Mouse (Mus musculus) heart, embryonic 15.5 days (tissue): ENCODE measurements around the gene Syne1. TPM values are rescaled to one million over a fixed set of nuclear protein-coding genes. Genes with fewer than 3 reads are reported as not detected.

Source experiments
- ATAC-seq: fragments of 200-750 bp; cut with Nextera tagmentation; replicated peaks from 2 replicates; pipeline ENCODE4 v1.8.0; 2017; ENCODE audit warnings: low read depth, moderate TSS enrichment; ENCODE audit not compliant: insufficient number of reproducible peaks, insufficient read depth, low FRiP score
- H3K27ac ChIP-seq: fragments of 300-500 bp; sonication (generic); 2 replicates; pipeline ENCODE4 v1.5.1; 2015; ENCODE audit warnings: mild to moderate bottlenecking, inconsistent platforms
- H3K27me3 ChIP-seq: fragments of 300-500 bp; sonication (generic); 2 replicates; pipeline ENCODE4 v1.6.1; 2015; ENCODE audit warnings: inconsistent platforms
- H3K36me3 ChIP-seq: fragments of 300-500 bp; sonication (generic); 2 replicates; pipeline ENCODE4 v1.6.1; 2015; ENCODE audit warnings: mild to moderate bottlenecking, inconsistent platforms
- H3K4me1 ChIP-seq: fragments of 300-500 bp; sonication (generic); replicated peaks from 2 replicates; pipeline ENCODE4 v1.6.1; 2015; ENCODE audit warnings: inconsistent platforms
- H3K4me2 ChIP-seq: fragments of 300-500 bp; sonication (generic); 2 replicates; pipeline ENCODE4 v1.6.1; 2015; ENCODE audit warnings: inconsistent platforms, mild to moderate bottlenecking, moderate library complexity
- H3K4me3 ChIP-seq: fragments of 300-500 bp; sonication (generic); 2 replicates; pipeline ENCODE4 v1.5.1; 2015; ENCODE audit warnings: mild to moderate bottlenecking, inconsistent platforms
- H3K9ac ChIP-seq: fragments of 300-500 bp; sonication (generic); 2 replicates; pipeline ENCODE4 v1.6.1; 2015; ENCODE audit warnings: mild to moderate bottlenecking, inconsistent platforms
- H3K9me3 ChIP-seq: fragments of 300-500 bp; sonication (generic); replicated peaks from 2 replicates; pipeline ENCODE4 v1.6.1; 2016; ENCODE audit warnings: inconsistent platforms
- WGBS: fragments of 180-500 bp; shearing (Covaris S2); methylation state at CpG from one replicate; pipeline ENCODE4 v1.1.7; 2015; ENCODE audit warnings: mixed read lengths; 5-methylcytosine and 5-hydroxymethylcytosine counted together
- polyA plus RNA-seq: library from polyadenylated mRNA; unstranded; fragments of >200 nt; fragmentation: Nextera tagmentation; extraction: Ambion mirVana; gene quantifications from 2 replicates; pipeline ENCODE4 v1.2.1, GENCODE M21; 2015

Syne1 gene
- polyA plus RNA-seq, 1 experiment from 2014 or later = 23.2 TPM

- H3K9me3 ChIP-seq = no peaks in the 10 kb centered on the region
- no peak overlapping the region for H3K9ac ChIP-seq
- H3K36me3 ChIP-seq = peaks cover 6% of the 10 kb centered on the region
- WGBS = 82% methylated on average over 5 of the region's 5 CpGs
- ATAC-seq = no peak
- no peak overlapping the region for H3K4me3 ChIP-seq
- no peak overlapping the region for H3K4me2 ChIP-seq
- H3K4me1 ChIP-seq = no peaks in the 10 kb centered on the region
- no peak overlapping the region for H3K27ac ChIP-seq
- no peaks in the 10 kb centered on the region for H3K27me3 ChIP-seq
These were observed 465.5 kb downstream of the Syne1 start for GRCm38 (mm10) chr10:5085792-5086191.

GRCm38 (mm10) chr10:5083716-5084115, 467.6 kb downstream of the Syne1 start:
- peaks cover 9% of the 10 kb centered on the region for H3K4me1 ChIP-seq
- 80% methylated on average over 6 of the region's 6 CpGs for WGBS

GRCm38 (mm10) chr10:5079945-5080468, 471.3 kb downstream of the Syne1 start:
- H3K27me3 ChIP-seq = no peaks in the 10 kb centered on the region
- H3K27ac ChIP-seq = 0 out of 2 replicates have a peak overlapping the region, but pooled peaks have one; percentile 32
- H3K4me1 ChIP-seq = peaks cover 9% of the 10 kb centered on the region
- H3K9me3 ChIP-seq = no peaks in the 10 kb centered on the region
- peak; percentile 60; the same call in 1 of the 2 replicates for ATAC-seq
- peaks cover 10% of the 10 kb centered on the region for H3K36me3 ChIP-seq
- H3K9ac ChIP-seq = no peak overlapping the region
- H3K4me3 ChIP-seq = no peak overlapping the region
- H3K4me2 ChIP-seq = peak overlapping the region; percentile 4; the same call in 1 of the 2 replicates
- 29% methylated on average over 9 of the region's 9 CpGs for WGBS

More at GRCm38 (mm10) chr10:5083716-5084115, 467.6 kb downstream of the Syne1 start:
- Histone ChIP-seq H3K36me3 (peaks cover 6% of the 10 kb centered on the region), H3K27ac (no peak overlapping the region), H3K4me2 (no peak overlapping the region), H3K9ac (no peak overlapping the region), H3K27me3 (no peaks in the 10 kb centered on the region), H3K9me3 (no peaks in the 10 kb centered on the region), H3K4me3 (no peak overlapping the region)
- no peak for ATAC-seq

DNA sequence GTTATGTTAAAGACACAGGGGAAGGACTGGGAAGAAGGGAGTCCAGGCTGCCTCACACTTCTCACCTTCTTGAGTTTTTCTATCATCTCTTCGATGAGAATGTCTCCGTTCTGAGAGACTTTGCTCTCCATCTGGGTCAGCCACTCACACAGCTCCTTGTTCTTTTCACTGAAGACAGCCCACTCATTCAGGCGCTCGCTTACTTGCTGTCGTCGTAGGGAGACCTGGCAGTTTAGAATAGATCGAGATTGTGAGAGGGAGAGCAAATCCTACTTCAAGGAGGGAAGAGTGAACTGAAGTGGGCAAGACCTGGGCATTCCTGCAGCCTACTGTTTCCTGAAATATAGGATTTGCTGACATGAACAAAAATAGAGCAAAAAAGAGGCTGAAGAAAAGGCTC, 475.6 kb downstream of the Syne1 start:
- Histone ChIP-seq H3K27me3 (no peaks in the 10 kb centered on the region), H3K4me3 (no peak overlapping the region), H3K27ac (no peak overlapping the region), H3K9ac (no peak overlapping the region), H3K4me1 (peaks cover 11% of the 10 kb centered on the region), H3K36me3 (peaks cover 18% of the 10 kb centered on the region), H3K9me3 (no peaks in the 10 kb centered on the region), H3K4me2 (no peak overlapping the region)
- no peak for ATAC-seq
- WGBS = 86% methylated on average over 7 of the region's 7 CpGs

DNA sequence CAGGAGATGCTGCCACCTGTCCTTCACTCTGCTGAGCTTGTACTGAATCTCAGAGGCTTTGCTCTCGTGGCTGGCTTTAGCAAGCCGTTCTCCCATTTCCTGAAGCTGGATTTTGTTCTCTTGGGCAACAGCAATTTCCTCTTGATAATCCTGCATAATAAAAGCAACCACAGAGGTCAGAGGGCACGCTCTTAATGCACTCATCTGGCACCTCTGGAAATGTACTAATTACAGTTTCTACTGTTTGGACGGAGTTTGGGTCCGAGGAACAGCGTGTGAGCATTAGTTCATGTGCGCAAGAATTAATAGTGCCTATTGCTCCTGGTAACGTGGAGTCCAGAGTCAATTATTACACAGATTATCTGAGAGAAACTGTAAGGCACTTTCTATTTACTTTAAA, 479.2 kb downstream of the Syne1 start:
- 0 out of 2 replicates have a peak, but pooled peaks cover 5% of the 10 kb centered on the region for H3K4me1 ChIP-seq
- 82% methylated on average over 8 of the region's 8 CpGs for WGBS
- no peak overlapping the region for H3K27ac ChIP-seq
- no peak overlapping the region for H3K9ac ChIP-seq
- H3K4me2 ChIP-seq = no peak overlapping the region
- H3K27me3 ChIP-seq = no peaks in the 10 kb centered on the region
- H3K36me3 ChIP-seq = peaks cover 17% of the 10 kb centered on the region
- no peaks in the 10 kb centered on the region for H3K9me3 ChIP-seq
- no peak overlapping the region for H3K4me3 ChIP-seq
- ATAC-seq = no peak

DNA sequence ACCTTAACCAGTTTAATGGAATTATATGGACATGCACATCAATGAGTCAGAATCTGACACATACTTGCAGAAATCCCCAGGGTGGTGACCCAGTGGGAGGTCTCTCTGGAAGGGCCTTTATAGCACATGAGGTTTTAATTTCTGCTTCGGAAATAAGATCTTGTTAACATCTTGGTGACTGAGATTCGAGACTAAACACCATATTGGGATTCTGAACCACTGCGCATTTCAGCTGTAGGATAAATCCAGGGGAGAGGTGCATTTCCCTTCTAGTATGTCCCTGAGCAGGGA, 480.4 kb downstream of the Syne1 start:
- H3K9me3 ChIP-seq = no peaks in the 10 kb centered on the region
- no peaks in the 10 kb centered on the region for H3K27me3 ChIP-seq
- 83% methylated on average over 3 of the region's 3 CpGs for WGBS
- ATAC-seq = no peak
- H3K4me3 ChIP-seq = no peak overlapping the region
- no peak overlapping the region for H3K9ac ChIP-seq
- peaks cover 14% of the 10 kb centered on the region for H3K36me3 ChIP-seq
- peak overlapping the region; percentile 59; the same call in 1 of the 2 replicates for H3K4me2 ChIP-seq
- 0 out of 2 replicates have a peak overlapping the region, but pooled peaks have one; percentile 97 for H3K27ac ChIP-seq
- H3K4me1 ChIP-seq = 0 out of 2 replicates have a peak, but pooled peaks cover 8% of the 10 kb centered on the region

GRCm38 (mm10) chr10:5070168-5070940, 480.9 kb downstream of the Syne1 start:
- Histone ChIP-seq H3K4me1 (0 out of 2 replicates have a peak, but pooled peaks cover 8% of the 10 kb centered on the region), H3K27me3 (no peaks in the 10 kb centered on the region), H3K9ac (no peak overlapping the region), H3K4me2 (peak overlapping the region; percentile 59), H3K27ac (peak overlapping the region; percentile 97), H3K36me3 (peaks cover 14% of the 10 kb centered on the region), H3K9me3 (no peaks in the 10 kb centered on the region), H3K4me3 (peak overlapping the region; percentile 19)
- 84% methylated on average over 11 of the region's 11 CpGs for WGBS
- no peak for ATAC-seq

DNA sequence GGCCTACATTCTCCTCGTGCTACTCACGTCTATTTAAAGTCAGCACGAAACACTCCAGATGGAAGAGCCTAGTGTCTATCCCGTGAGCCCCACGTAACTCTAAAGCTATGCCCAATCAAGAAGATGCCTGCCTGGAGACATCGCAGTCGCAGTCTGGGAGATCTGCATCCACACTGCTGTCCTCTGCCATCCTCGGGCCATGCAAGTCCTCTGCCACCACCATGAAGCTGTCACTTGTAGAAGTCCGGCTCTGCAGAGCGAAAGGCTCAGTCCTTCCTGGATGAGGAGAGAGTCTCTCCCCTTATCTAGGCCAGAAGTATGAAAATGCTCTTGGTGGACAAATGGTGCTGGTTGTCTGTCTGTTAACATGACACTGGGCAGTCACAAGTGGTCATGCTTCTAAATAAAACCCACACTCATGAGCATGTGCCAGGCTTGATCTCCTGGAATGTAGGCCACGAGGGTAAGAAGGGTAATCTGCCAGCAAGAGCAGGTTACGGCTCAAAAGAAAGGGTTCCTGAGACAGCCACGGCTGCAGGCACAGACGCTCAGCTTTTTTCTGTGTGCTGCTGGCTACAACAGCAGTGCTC, 482.5 kb downstream of the Syne1 start, which contains the start of gene Gm10097:
Gene Gm10097 (plus strand): TSS at position 517 of the 590 bp plus-strand sequence.
- Histone ChIP-seq H3K9ac (peak within 1 kb of the TSS; percentile 50), H3K4me3 (peak within 1 kb of the TSS; percentile 40), H3K27ac (peak within 1 kb of the TSS; percentile 97), H3K4me2 (peak within 1 kb of the TSS; percentile 59), H3K36me3 (peaks cover 8% of the 10 kb centered on the region), H3K27me3 (no peaks in the 10 kb centered on the region), H3K4me1 (0 out of 2 replicates have a peak, but pooled peaks cover 8% of the 10 kb centered on the region), H3K9me3 (no peaks in the 10 kb centered on the region)
- peak; percentile 95 for ATAC-seq
- WGBS = 48% methylated on average over 14 of the region's 14 CpGs

GRCm38 (mm10) chr10:5067113-5067512, 484.2 kb downstream of the Syne1 start:
- peak overlapping the region; percentile 25; the same call in 1 of the 2 replicates for H3K4me3 ChIP-seq

DNA sequence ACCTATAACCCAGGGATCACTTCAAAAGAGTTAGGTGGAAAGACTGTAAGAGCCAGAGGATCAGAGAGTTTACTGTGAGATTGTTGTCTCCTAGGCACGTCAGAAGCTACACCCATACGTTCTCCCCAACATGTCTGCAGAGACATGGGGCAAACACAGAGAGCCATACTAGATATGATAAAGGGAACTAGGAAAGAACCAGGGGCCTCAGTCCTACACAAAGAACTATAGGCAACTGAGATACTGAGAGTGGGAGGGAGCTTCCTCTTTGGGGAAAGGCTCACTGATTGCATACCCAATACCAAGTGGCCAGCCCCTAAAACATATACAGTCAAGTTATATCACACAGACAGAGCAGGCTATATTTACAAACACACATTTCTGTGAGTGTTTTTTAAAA, 491.3 kb downstream of the Syne1 start:
- peaks cover 21% of the 10 kb centered on the region for H3K36me3 ChIP-seq
- no peaks in the 10 kb centered on the region for H3K27me3 ChIP-seq
- H3K27ac ChIP-seq = peak overlapping the region; percentile 79; the same call in 1 of the 2 replicates
- H3K4me3 ChIP-seq = no peak overlapping the region
- WGBS = 42% methylated on average over 2 of the region's 2 CpGs
- no peaks in the 10 kb centered on the region for H3K9me3 ChIP-seq
- H3K9ac ChIP-seq = no peak overlapping the region
- peaks cover 17% of the 10 kb centered on the region for H3K4me1 ChIP-seq
- ATAC-seq = no peak
- H3K4me2 ChIP-seq = no peak overlapping the region

More at GRCm38 (mm10) chr10:5067113-5067512, 484.2 kb downstream of the Syne1 start:
- H3K27me3 ChIP-seq = no peaks in the 10 kb centered on the region
- H3K9me3 ChIP-seq = no peaks in the 10 kb centered on the region
- ATAC-seq = no peak
- H3K36me3 ChIP-seq = 0 out of 2 replicates have a peak, but pooled peaks cover 3% of the 10 kb centered on the region
- no peak overlapping the region for H3K9ac ChIP-seq
- H3K27ac ChIP-seq = peak overlapping the region; percentile 97; the same call in 1 of the 2 replicates
- H3K4me2 ChIP-seq = peak overlapping the region; percentile 59
- 0 out of 2 replicates have a peak, but pooled peaks cover 8% of the 10 kb centered on the region for H3K4me1 ChIP-seq
- WGBS = 82% methylated on average over 3 of the region's 3 CpGs

- H3K36me3 ChIP-seq = peaks cover 31% of the 10 kb centered on the region
- H3K9me3 ChIP-seq = no peaks in the 10 kb centered on the region
- peak overlapping the region; percentile 79 for H3K27ac ChIP-seq
- no peaks in the 10 kb centered on the region for H3K27me3 ChIP-seq
- no peak overlapping the region for H3K9ac ChIP-seq
- 20% methylated on average over 2 of the region's 2 CpGs for WGBS
- peak; percentile 69 for ATAC-seq
- H3K4me2 ChIP-seq = peak overlapping the region; percentile 32; the same call in 1 of the 2 replicates
- peaks cover 17% of the 10 kb centered on the region for H3K4me1 ChIP-seq
- H3K4me3 ChIP-seq = no peak overlapping the region
These were observed 492.4 kb downstream of the Syne1 start for GRCm38 (mm10) chr10:5058876-5059275.
